Mouse (Mus musculus): ENCODE data around the gene Tmprss3. TPM values are rescaled to one million over a fixed set of nuclear protein-coding genes. Genes with fewer than 3 reads are reported as not detected.

The Tmprss3 gene
- polyA plus RNA-seq, 1 experiment from 2014 or later: not detected

Other genes with a start within 250 kb of the Tmprss3 start
- 0.13 and 0.19 TPM in 2 replicates for gene Umodl1, start 244.3 kb downstream of the Tmprss3 start, polyA plus RNA-seq (2016; fragmentation: Nextera tagmentation; extraction: Ambion mirVana)
- gene Abcg1, start 141.3 kb downstream of the Tmprss3 start, polyA plus RNA-seq (2016; fragmentation: Nextera tagmentation; extraction: Ambion mirVana): 8.2 and 10.1 TPM in 2 replicates
- not detected in 2 replicates for gene Tff3, start 69.3 kb downstream of the Tmprss3 start, polyA plus RNA-seq (2016; fragmentation: Nextera tagmentation; extraction: Ambion mirVana)
- not detected in 2 replicates for gene Tff2, start 54.7 kb downstream of the Tmprss3 start, polyA plus RNA-seq (2016; fragmentation: Nextera tagmentation; extraction: Ambion mirVana)
- not detected in 2 replicates for gene Tff1, start 33.7 kb downstream of the Tmprss3 start, polyA plus RNA-seq (2016; fragmentation: Nextera tagmentation; extraction: Ambion mirVana)
- 0.20 and 0.34 TPM in 2 replicates for gene Ubash3a, start 8.9 kb upstream of the Tmprss3 start, polyA plus RNA-seq (2016; fragmentation: Nextera tagmentation; extraction: Ambion mirVana)
- 1.8 and 2.1 TPM in 2 replicates for gene Rsph1, start 78.4 kb upstream of the Tmprss3 start, polyA plus RNA-seq (2016; fragmentation: Nextera tagmentation; extraction: Ambion mirVana)
- gene Slc37a1, start 87.8 kb upstream of the Tmprss3 start, polyA plus RNA-seq (2016; fragmentation: Nextera tagmentation; extraction: Ambion mirVana): 5.3 and 7.7 TPM in 2 replicates
- 16.9 and 18.9 TPM in 2 replicates for gene Pde9a, start 187.2 kb upstream of the Tmprss3 start, polyA plus RNA-seq (2016; fragmentation: Nextera tagmentation; extraction: Ambion mirVana)